Mouse (Mus musculus) monocyte, adult 2 months (primary cell): ENCODE measurements around the gene Cand1.
A peak's percentile ranks its signal among the peaks of the same experiment; 100 is the strongest.

Experiments
- DNase-seq, 2 experiments: peaks; one replicate each; pipeline ENCODE4 v3.0.0; 2022; ENCODE audit warnings: low spot score in 2 of 2, low read depth in 1 of 2

The Cand1 gene

GRCm38 (mm10) chr10:119239969-119240721, at the start of gene Cand1:
Gene Cand1, minus strand, starts transcription at chr10:119240055.
- peak; percentile 97 to 99 for DNase-seq

GRCm38 (mm10) chr10:119278871-119279270, 39.0 kb upstream of the Cand1 start:
- DNase-seq: no peak

- DNase-seq: no peak
Observed at GRCm38 (mm10) chr10:119274333-119274732, 34.5 kb upstream of the Cand1 start.

GRCm38 (mm10) chr10:119272536-119272935, 32.7 kb upstream of the Cand1 start:
- no peak for DNase-seq

- no peak for DNase-seq
Observed at GRCm38 (mm10) chr10:119272005-119272404, 32.1 kb upstream of the Cand1 start.

GRCm38 (mm10) chr10:119271101-119271500, 31.2 kb upstream of the Cand1 start:
- DNase-seq: no peak

- no peak for DNase-seq
Observed at GRCm38 (mm10) chr10:119270384-119270985, 30.6 kb upstream of the Cand1 start.

- no peak for DNase-seq
Observed at GRCm38 (mm10) chr10:119264761-119265160, 24.9 kb upstream of the Cand1 start.

- DNase-seq: no peak
Observed at GRCm38 (mm10) chr10:119262821-119263220, 23.0 kb upstream of the Cand1 start.

GRCm38 (mm10) chr10:119257876-119258275, 18.0 kb upstream of the Cand1 start:
- DNase-seq: no peak

GRCm38 (mm10) chr10:119244146-119244545, 4.3 kb upstream of the Cand1 start:
- DNase-seq: no peak

GRCm38 (mm10) chr10:119240722-119241089, 851 bp upstream of the Cand1 start:
- no peak for DNase-seq

GRCm38 (mm10) chr10:119239633-119239968, 254 bp downstream of the Cand1 start:
- no peak for DNase-seq

GRCm38 (mm10) chr10:119238985-119239631, 747 bp downstream of the Cand1 start:
- peak in 1 of 2 experiments; percentile 11 for DNase-seq

GRCm38 (mm10) chr10:119231526-119231925, 8.3 kb downstream of the Cand1 start:
- DNase-seq: no peak

GRCm38 (mm10) chr10:119230703-119231102, 9.2 kb downstream of the Cand1 start:
- no peak for DNase-seq

GRCm38 (mm10) chr10:119230074-119230669, 9.7 kb downstream of the Cand1 start:
- no peak for DNase-seq

- no peak for DNase-seq
Observed at GRCm38 (mm10) chr10:119223686-119224085, 16.2 kb downstream of the Cand1 start.

GRCm38 (mm10) chr10:119221631-119222030, 18.2 kb downstream of the Cand1 start:
- DNase-seq: no peak

- no peak for DNase-seq
Observed at GRCm38 (mm10) chr10:119219415-119219814, 20.4 kb downstream of the Cand1 start.

- DNase-seq: no peak
Observed at GRCm38 (mm10) chr10:119218274-119219080, 21.4 kb downstream of the Cand1 start.
